Mouse (Mus musculus): ENCODE data around the gene Trim8. TPM values are rescaled to one million over a fixed set of nuclear protein-coding genes. Genes with fewer than 3 reads are reported as not detected.

The Trim8 gene
- polyA plus RNA-seq, 1 experiment from 2014 or later, result 35.1 TPM

DNA sequence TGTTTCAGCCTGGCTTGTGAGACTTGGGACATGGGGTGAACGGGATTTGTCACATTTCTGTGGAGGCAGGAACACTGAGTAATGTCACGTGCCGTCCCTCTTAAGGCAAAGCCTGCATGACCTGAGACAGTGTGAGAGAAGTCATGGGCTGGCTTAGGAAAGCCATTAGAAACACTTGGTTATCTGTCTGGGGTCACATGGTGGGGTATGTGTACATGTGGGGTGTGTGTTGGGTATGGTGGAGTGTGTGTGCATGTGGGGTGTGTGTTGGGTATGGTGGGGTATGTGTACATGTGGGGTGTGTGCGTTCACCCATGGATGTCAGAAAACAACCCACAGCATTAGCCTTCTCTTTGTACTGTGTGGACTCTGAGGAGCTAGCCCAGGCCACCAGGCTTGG lies 48.9 kb downstream of the Trim8 start:
- Histone ChIP-seq H3K4me2 (no peak overlapping the region), H3K27me3 (no peaks in the 10 kb centered on the region), H3K9ac (no peak overlapping the region), H3K4me1 (peaks cover 19% of the 10 kb centered on the region; the same call in 1 of the 2 replicates), H3K9me3 (no peaks in the 10 kb centered on the region), H3K36me3 (replicated peaks) (peaks cover 58% of the 10 kb centered on the region), H3K27ac (no peak overlapping the region), H3K4me3 (replicated peaks) (no peak overlapping the region)
- no peak for ATAC-seq (ENCODE audit: low FRiP score)
- 93% methylated on average over 4 of the region's 4 CpGs for WGBS

DNA sequence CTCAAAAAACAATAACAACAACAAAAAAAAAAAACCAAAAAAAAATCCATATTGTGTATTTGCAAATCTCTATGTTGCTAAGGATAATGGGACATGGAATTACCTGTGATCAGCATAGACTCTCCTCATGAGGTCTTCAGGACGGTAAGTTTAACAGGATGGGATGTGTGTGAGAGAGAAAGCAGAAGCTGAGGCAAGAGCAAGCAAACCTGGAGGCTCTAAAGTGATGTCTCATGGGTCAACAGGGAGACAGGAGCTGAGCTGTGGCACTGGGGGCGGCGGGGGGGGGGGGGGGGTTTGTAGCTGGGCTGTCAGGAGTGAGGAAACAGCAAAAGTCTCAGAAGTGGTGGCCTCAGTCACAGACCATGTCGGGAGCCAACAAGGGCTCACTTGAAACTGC lies 51.0 kb downstream of the Trim8 start:
- peaks cover 69% of the 10 kb centered on the region for H3K36me3 ChIP-seq (replicated peaks)
- no peak overlapping the region for H3K27ac ChIP-seq
- H3K27me3 ChIP-seq, result no peaks in the 10 kb centered on the region
- H3K9me3 ChIP-seq, result no peaks in the 10 kb centered on the region
- H3K4me1 ChIP-seq, result peaks cover 16% of the 10 kb centered on the region; the same call in 1 of the 2 replicates
- ATAC-seq (ENCODE audit: low FRiP score), result no peak
- H3K4me2 ChIP-seq, result no peak overlapping the region
- H3K9ac ChIP-seq, result no peak overlapping the region
- H3K4me3 ChIP-seq (replicated peaks), result no peak overlapping the region
- WGBS, result 78% methylated on average over 4 of the region's 4 CpGs

DNA sequence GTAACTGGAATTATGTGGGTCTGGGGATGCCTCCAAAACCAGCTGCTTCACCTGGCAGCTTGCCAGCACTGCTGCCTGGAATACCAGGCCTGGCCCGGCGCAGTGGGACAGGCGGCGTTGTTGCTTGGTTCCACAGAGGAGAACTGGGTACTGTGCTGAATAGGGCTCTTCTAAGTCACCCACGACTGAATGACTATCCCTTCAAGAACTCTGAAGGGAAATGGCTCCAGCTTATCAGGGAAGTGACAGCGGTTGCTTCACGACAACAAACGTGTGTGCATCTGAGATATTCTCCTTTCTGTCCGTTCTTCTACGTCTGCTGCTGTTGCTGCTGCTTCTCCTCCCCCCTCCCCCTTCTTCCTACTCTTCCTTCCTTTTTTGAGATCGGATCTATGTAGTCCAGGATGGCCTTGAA lies 52.0 kb downstream of the Trim8 start:
- H3K36me3 ChIP-seq (replicated peaks), result peaks cover 69% of the 10 kb centered on the region
- H3K4me3 ChIP-seq (replicated peaks), result no peak overlapping the region
- H3K27me3 ChIP-seq, result no peaks in the 10 kb centered on the region
- H3K9ac ChIP-seq, result no peak overlapping the region
- peaks cover 7% of the 10 kb centered on the region; the same call in 1 of the 2 replicates for H3K4me1 ChIP-seq
- WGBS, result 77% methylated on average over 11 of the region's 11 CpGs
- no peak for ATAC-seq (ENCODE audit: low FRiP score)
- H3K9me3 ChIP-seq, result no peaks in the 10 kb centered on the region
- H3K27ac ChIP-seq, result peak overlapping the region; percentile 25; the same call in 1 of the 2 replicates
- H3K4me2 ChIP-seq, result no peak overlapping the region

DNA sequence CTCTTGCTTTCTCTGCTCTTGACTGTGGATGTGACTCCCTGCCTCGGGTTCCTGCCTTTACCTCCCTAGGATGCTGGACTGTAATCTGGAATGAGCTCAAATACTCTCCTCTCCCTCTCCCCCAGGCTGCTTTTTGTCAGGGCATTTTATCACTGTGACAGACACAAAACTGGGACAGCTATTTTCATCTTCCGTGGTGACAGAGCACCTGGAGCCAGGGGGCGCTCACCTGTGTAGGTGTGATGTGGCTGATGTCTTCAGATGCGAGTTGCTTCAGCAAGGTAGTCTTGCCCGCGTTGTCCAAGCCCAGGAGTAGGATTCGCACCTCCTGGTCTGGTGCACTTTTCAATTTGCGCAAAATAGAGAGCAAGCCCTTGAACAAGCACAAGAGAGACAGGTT lies 56.5 kb downstream of the Trim8 start:
- no peaks in the 10 kb centered on the region for H3K9me3 ChIP-seq
- no peak for ATAC-seq (ENCODE audit: low FRiP score)
- peaks cover 7% of the 10 kb centered on the region; the same call in 1 of the 2 replicates for H3K4me1 ChIP-seq
- H3K36me3 ChIP-seq (replicated peaks), result peaks cover 48% of the 10 kb centered on the region
- H3K9ac ChIP-seq, result no peak overlapping the region
- H3K4me3 ChIP-seq (replicated peaks), result no peak overlapping the region
- WGBS, result 77% methylated on average over 8 of the region's 8 CpGs
- no peak overlapping the region for H3K27ac ChIP-seq
- H3K4me2 ChIP-seq, result no peak overlapping the region
- H3K27me3 ChIP-seq, result no peaks in the 10 kb centered on the region

DNA sequence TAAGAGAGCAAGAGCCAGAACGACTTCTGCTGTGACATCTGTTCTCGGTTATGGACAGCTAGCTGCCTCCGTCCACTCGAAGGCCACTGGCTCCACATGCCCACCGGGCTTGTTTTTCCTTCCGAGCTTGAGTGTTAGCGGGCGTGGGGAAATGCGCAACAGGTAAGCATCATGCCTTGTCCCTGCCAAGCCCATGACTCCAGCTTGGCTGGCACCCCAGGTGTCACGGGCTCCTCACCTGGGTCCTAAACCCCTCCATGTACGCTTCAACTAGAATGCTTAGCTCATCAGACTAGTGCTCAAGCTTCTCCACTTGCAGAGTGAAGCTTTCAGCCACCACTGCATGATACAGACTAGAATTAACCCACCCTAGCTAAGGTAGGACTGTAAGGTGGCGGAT lies 57.1 kb downstream of the Trim8 start:
- Histone ChIP-seq H3K27me3 (no peaks in the 10 kb centered on the region), H3K9ac (no peak overlapping the region), H3K4me1 (peaks cover 3% of the 10 kb centered on the region; the same call in 1 of the 2 replicates), H3K27ac (no peak overlapping the region), H3K36me3 (replicated peaks) (peaks cover 48% of the 10 kb centered on the region), H3K4me2 (no peak overlapping the region), H3K9me3 (no peaks in the 10 kb centered on the region), H3K4me3 (replicated peaks) (no peak overlapping the region)
- no peak for ATAC-seq (ENCODE audit: low FRiP score)
- 65% methylated on average over 12 of the region's 12 CpGs for WGBS

DNA sequence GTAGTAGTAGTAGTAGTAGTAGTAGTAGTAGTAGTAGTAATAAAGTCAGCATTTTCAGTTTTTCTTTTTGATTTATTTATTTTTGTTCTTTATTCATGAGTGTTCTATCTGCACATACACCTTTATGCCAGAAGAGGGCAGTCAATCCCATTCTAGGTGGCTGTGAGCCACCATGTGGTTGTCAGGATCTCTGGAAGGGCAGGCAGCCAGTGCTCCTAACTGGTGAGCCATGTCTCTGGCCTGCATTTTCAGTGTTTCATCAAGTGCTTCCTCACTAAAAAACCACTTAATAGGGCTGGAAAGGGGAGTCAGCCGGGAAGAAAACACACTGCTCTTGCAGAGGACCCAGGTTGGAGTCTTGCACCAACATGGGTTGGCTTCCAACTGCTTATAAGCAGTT lies 60.6 kb downstream of the Trim8 start:
- peak; percentile 58; the same call in 1 of the 2 replicates for ATAC-seq (ENCODE audit: low FRiP score)
- H3K9ac ChIP-seq, result no peak overlapping the region
- H3K4me1 ChIP-seq, result no peaks in the 10 kb centered on the region
- no peaks in the 10 kb centered on the region for H3K27me3 ChIP-seq
- no peak overlapping the region for H3K4me2 ChIP-seq
- H3K4me3 ChIP-seq (replicated peaks), result no peak overlapping the region
- no peaks in the 10 kb centered on the region for H3K9me3 ChIP-seq
- 23% methylated on average over 1 of the region's 1 CpGs for WGBS
- peaks cover 26% of the 10 kb centered on the region for H3K36me3 ChIP-seq (replicated peaks)
- no peak overlapping the region for H3K27ac ChIP-seq

DNA sequence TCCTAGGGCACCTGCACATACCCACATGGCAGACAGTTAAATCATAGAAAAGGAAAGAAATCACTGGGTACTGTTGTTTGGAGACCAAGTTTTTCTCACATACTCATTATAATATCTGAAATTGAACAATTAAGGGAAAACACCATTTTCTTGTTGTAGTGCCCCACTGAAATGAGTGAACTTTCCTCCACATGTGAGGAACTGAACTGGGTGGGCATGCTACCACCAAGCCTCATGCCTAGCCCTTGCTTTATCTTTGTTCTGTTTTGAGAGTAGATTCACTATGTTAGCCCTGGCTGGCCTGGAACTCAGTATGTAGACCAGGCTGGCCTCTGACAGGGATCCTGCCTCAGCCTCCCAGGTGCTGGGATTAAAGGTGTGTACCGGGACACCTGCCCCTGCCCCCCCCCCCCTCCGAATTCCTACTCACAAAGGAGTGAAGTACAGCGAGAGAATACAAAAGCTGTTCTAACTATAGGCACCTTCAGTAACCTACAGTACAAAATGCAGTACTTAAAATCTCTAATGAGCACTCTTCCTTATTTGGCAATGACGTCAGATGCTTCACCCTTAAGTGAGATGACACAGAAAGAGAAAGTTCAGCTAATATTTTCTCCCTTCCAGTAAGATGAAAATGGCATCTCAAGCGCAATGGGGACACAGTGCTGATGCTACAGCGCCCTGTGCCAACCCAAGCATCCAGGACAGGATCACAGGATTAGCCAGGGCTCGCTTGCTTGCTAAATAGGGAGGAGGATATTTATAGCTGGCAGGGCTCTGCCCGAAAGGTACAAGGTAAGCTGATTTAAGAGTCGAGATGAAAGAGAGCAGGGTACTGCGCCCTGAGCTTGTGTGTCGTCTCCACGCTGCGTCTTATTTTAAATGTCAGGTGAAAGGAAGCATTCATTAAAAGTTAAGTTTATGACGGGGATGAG lies 61.3 kb downstream of the Trim8 start:
- Histone ChIP-seq H3K9me3 (peaks cover 3% of the 10 kb centered on the region; the same call in 1 of the 2 replicates), H3K4me2 (no peak overlapping the region), H3K4me1 (no peaks in the 10 kb centered on the region), H3K27ac (no peak overlapping the region), H3K36me3 (replicated peaks) (peaks cover 24% of the 10 kb centered on the region), H3K27me3 (no peaks in the 10 kb centered on the region), H3K4me3 (replicated peaks) (no peak overlapping the region), H3K9ac (no peak overlapping the region)
- WGBS, result 85% methylated on average over 14 of the region's 14 CpGs
- no peak for ATAC-seq (ENCODE audit: low FRiP score)

DNA sequence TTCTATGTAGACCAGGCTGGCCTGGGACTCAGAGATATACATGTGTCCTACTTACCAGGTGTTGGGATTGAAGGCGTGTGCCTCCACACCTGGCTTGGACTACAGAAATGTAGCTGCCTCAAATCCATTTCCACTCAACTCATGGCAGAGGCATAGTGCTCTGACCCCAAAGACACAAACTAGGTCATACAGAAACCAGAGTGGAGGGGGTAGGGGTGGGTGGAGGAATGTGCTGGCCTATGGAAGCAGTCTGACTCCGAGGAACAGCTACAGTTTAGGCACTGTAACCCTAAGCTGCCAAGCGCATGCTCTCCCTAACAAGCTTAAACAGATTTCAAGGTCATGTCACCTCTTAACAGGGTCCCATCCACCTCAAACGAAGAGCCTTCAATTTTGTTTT lies 62.1 kb downstream of the Trim8 start:
- H3K27ac ChIP-seq, result no peak overlapping the region
- no peaks in the 10 kb centered on the region for H3K4me1 ChIP-seq
- H3K27me3 ChIP-seq, result no peaks in the 10 kb centered on the region
- no peak overlapping the region for H3K4me2 ChIP-seq
- H3K4me3 ChIP-seq (replicated peaks), result no peak overlapping the region
- H3K36me3 ChIP-seq (replicated peaks), result peaks cover 21% of the 10 kb centered on the region; the same call in 1 of the 2 replicates
- ATAC-seq (ENCODE audit: low FRiP score), result no peak
- H3K9ac ChIP-seq, result no peak overlapping the region
- peaks cover 3% of the 10 kb centered on the region; the same call in 1 of the 2 replicates for H3K9me3 ChIP-seq
- WGBS, result 91% methylated on average over 4 of the region's 4 CpGs

DNA sequence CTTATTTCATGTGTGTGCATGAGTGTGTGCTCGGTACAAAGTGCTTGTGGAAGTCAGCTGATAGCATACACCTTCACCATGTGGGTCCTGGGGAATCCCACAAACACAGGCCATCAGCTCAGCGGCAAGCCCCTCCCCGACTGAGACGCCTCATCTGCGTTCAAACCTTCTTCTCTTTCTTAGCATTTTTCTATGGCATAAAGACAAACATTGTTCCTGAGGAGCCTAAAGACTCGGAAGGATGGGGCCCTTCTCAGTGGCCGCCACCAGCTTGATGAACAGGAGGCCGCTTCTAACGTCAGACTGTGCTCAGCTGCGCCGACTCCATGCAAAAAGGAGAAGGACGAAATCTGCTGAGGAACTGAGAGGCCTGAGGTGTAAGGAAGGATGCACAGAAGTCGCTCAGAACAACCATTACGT lies 62.6 kb downstream of the Trim8 start:
- Histone ChIP-seq H3K9ac (no peak overlapping the region), H3K4me2 (no peak overlapping the region), H3K36me3 (replicated peaks) (peaks cover 21% of the 10 kb centered on the region; the same call in 1 of the 2 replicates), H3K4me3 (replicated peaks) (no peak overlapping the region), H3K4me1 (no peaks in the 10 kb centered on the region), H3K27ac (no peak overlapping the region), H3K27me3 (no peaks in the 10 kb centered on the region), H3K9me3 (peaks cover 3% of the 10 kb centered on the region; the same call in 1 of the 2 replicates)
- ATAC-seq (ENCODE audit: low FRiP score), result no peak
- WGBS, result 70% methylated on average over 14 of the region's 14 CpGs

Other genes with a start within 250 kb of the Trim8 start
- gene Nfkb2, start 197.4 kb upstream of the Trim8 start, polyA plus RNA-seq (2016; fragmentation: Nextera tagmentation; extraction: Ambion mirVana), result 2.5 and 2.9 TPM in 2 replicates
- gene Psd, start 174.5 kb upstream of the Trim8 start, polyA plus RNA-seq (2016; fragmentation: Nextera tagmentation; extraction: Ambion mirVana), result 23.1 and 25.4 TPM in 2 replicates
- 23.5 and 24.5 TPM in 2 replicates for gene Fbxl15, start 173.5 kb upstream of the Trim8 start, polyA plus RNA-seq (2016; fragmentation: Nextera tagmentation; extraction: Ambion mirVana)
- gene Cuedc2, start 163.0 kb upstream of the Trim8 start, polyA plus RNA-seq (2016; fragmentation: Nextera tagmentation; extraction: Ambion mirVana), result 226 TPM in 2 replicates
- 8.8 and 9.3 TPM in 2 replicates for gene Mfsd13a, start 160.6 kb upstream of the Trim8 start, polyA plus RNA-seq (2016; fragmentation: Nextera tagmentation; extraction: Ambion mirVana)
- 1.4 and 1.8 TPM in 2 replicates for gene 2310034G01Rik, start 151.4 kb upstream of the Trim8 start, polyA plus RNA-seq (2016; fragmentation: Nextera tagmentation; extraction: Ambion mirVana)
- gene Actr1a, start 106.0 kb upstream of the Trim8 start, polyA plus RNA-seq (2016; fragmentation: Nextera tagmentation; extraction: Ambion mirVana), result 241 and 254 TPM in 2 replicates
- gene Sufu, start 104.8 kb upstream of the Trim8 start, polyA plus RNA-seq (2016; fragmentation: Nextera tagmentation; extraction: Ambion mirVana), result 38.7 and 44.1 TPM in 2 replicates
- 216 and 224 TPM in 2 replicates for gene Arl3, start 71.5 kb downstream of the Trim8 start, polyA plus RNA-seq (2016; fragmentation: Nextera tagmentation; extraction: Ambion mirVana)
- 12.2 and 14.6 TPM in 2 replicates for gene Sfxn2, start 71.7 kb downstream of the Trim8 start, polyA plus RNA-seq (2016; fragmentation: Nextera tagmentation; extraction: Ambion mirVana)
- 43.2 and 44.5 TPM in 2 replicates for gene Wbp1l, start 97.4 kb downstream of the Trim8 start, polyA plus RNA-seq (2016; fragmentation: Nextera tagmentation; extraction: Ambion mirVana)
- gene Cyp17a1, start 171.5 kb downstream of the Trim8 start, polyA plus RNA-seq (2016; fragmentation: Nextera tagmentation; extraction: Ambion mirVana), result not detected in 2 replicates
- gene Borcs7, start 188.2 kb downstream of the Trim8 start, polyA plus RNA-seq (2016; fragmentation: Nextera tagmentation; extraction: Ambion mirVana), result 14.6 and 14.8 TPM in 2 replicates
- 17.7 and 20.8 TPM in 2 replicates for gene As3mt, start 205.8 kb downstream of the Trim8 start, polyA plus RNA-seq (2016; fragmentation: Nextera tagmentation; extraction: Ambion mirVana)